Mouse (Mus musculus): ENCODE data around the gene Fto. TPM values are rescaled to one million over a fixed set of nuclear protein-coding genes. Genes with fewer than 3 reads are reported as not detected.

Gene Fto
- total RNA-seq, 4 experiments from 2014 or later = 59.3 to 70.7 (median 65.1) TPM

DNA sequence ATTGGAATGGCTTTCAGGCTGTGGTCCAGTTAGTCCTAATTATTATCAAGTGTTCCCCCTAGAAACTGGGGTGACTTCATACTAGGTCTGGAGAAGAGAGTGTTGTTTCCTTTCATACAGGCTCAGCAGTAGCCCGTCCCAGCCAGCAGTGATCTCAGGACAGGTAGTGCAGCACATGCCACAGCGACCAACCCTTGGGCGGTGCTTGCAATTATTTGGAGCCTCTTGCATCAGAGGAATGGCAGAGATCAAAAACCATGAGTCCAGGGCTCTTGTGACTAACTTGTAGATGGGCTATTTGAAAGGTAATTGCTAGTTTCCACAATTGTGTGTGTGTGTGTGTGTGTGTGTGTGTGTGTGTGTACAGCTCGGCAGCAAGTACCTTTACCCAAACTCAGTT, 247.9 kb downstream of the Fto start:
- DNase-seq (ENCODE audit: low spot score) = no peak

DNA sequence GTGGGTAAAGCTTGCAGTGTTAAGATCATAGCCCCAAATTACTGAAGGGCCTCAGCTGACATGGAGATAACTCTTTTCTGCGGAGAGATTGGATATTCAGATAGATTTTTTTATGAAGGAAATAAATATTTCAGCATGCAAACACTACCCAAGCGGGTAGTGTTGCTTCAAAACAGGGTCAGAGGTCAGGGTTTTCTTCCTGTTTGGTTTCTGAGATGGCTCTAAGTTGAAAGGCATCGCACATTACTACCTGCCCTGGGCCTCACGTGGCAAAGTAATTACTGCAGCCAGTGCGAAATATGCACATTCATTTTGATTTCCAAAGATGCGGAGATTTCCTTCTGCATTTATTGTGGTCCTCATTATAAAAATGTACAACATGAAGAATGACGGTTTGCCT, 249.3 kb downstream of the Fto start:
- no peak for DNase-seq (ENCODE audit: low spot score)

DNA sequence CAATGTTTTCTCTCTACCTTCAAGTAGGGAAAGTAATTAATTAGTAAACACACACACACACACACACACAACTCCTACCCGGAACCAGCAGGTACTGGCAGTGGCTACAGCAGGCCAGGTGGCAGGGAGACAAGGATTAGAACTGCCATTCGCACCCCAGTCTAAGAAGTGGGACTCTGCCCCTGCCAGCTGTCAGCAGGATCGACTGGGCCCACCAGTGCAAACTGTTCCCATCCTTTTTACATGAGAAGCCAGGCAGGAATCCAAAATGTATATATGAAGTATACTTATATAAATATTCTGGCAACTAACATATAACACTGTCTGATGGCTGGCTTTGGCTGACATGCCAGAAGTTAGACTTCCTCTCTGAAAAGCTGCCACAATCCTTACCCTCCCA, 250.0 kb downstream of the Fto start:
- DNase-seq (ENCODE audit: low spot score) = no peak

DNA sequence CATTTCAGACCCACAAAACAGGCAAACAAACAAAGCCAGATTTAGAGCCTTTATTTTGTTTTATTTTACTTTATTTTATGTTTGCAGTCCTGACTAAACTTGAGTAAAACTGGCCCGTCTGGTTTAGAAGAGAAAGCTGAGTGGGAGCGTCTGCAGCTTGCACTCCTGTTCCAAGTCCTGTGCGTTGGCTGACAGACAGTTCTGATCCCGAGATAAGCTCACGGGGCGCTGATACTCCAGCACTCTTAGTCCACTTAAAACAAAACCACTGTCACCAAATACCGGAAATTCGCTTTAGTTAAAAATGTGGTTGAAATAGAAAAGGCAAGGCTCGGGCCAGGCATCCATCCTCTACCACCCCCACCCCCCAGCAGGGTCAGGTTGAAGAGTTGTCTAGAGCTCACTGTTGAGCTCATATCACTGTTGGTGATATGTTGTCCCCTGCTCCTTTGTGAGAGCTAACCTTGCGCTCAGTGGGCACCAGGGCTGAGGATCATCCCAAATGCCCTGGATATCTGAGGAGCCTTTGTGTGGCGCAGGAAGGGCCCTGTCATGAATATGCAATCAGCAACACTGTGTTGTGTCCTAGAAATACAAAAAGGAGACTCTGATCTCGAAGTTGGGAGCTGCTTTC, 252.7 kb downstream of the Fto start:
- no peak for DNase-seq (ENCODE audit: low spot score)

DNA sequence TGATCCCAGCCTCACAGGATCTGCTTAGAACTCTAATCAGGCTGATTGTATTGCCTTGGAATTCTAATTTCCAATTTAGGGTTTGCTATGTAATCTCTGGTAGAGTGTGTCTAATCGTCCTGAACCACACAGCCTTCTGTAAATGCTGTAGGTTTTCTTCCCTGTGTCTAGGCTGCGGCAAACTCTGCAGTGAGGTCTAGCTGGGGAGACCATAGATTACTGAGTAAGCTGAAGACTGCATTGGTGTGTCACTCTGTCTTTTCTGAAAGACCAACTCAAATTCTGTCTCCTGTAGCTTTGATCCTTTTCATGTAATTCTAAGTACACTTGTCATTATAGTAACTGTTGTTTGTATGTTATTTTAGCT, 253.2 kb downstream of the Fto start:
- DNase-seq (ENCODE audit: low spot score) = no peak

DNA sequence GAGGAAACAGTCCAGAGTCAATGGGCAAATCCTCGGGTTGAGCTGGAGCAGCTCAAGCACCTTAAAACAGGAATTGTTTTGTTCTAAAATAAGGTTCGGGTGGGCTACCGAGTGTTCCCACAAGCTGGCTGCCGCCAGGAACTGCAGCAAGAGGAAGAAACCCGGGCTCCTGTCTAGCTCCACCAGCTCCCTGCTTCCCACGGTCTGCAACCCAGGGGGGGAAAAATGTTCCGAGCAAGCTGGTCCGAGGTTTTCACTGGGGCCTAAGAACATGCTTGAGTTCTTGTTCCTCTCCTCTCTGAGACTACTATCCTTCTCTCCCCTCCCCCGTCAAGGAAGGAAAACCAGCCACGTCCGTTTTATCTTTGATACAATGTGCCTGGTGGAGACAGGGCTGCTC, 256.5 kb downstream of the Fto start:
- DNase-seq (ENCODE audit: low spot score) = no peak

DNA sequence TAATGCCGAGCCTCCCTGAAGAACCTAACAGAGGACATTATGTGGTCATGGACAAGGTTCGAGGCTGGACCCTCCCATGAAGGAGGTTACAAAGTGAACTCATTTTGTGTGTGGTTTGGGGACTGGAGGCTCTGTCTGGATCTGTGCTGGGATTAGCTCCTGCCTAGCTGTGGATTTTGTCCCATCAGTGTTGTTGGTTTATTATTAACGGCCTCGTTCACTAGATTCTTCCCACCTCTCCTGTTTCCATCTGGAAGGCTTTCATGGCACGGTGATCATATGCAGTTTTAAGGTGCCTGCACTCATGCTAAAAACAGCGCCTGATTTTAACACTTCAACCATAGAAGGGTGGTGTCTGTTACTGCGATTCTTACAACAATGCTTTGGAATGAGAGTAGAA, 257.5 kb downstream of the Fto start:
- no peak for DNase-seq (ENCODE audit: low spot score)

DNA sequence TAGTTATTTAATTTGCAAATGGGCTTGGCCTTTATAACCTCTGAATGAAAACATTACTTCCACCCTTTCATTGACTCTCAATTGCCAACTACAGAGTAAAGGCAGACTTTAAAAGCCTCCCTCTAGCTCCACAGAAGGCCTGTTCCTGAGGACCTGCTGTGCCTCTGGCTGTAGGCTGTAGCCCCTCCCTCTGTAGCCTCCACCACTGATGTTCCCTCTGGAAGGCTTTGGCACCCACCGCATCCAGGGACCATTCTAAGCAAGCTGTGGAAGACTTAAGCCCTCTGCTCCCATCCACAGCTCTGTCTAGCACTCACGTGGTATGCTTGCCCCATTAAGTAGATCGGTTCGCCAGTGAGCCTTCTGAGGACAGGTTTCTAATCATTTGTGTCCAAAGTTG, 258.7 kb downstream of the Fto start:
- no peak for DNase-seq (ENCODE audit: low spot score)

DNA sequence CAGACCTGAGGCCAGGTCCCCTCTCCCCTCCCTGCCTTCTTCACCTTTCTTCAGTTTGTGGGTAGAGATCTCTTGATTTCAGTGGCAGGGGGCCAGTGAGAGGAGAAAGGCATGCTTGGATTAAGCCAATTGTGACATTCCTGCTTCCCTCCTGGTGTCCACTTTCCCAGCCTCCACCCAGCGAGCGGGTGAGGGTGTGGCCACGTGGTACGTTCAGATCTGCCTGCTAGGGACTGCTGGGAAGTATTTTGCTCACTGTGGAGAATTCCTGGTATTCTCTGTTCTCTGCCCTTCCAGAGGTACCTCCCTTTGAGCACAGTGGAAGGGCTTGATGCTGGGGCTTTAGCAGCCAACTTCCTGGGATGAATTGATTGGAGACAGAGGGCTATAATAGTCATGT, 259.3 kb downstream of the Fto start:
- no peak for DNase-seq (ENCODE audit: low spot score)

DNA sequence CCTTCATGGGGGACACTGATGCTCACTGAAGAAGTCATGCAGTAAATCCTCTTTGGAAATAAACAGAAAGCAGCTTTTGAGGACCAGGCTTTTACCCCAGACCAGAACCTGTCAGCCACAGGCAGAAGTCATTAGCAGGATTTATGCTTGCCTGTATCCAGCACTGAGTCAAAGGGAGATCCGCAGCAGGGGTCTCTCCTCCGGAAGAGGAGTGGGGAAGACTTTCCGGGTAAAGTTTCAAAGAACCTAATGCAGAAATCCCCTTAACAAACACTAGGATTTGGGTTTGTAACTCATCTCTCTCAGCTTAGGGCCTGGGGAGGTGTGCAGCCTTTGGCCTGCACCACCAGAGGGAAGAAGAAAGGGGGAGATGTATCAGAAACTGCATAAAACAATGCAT, 262.3 kb downstream of the Fto start:
- no peak for DNase-seq (ENCODE audit: low spot score)

DNA sequence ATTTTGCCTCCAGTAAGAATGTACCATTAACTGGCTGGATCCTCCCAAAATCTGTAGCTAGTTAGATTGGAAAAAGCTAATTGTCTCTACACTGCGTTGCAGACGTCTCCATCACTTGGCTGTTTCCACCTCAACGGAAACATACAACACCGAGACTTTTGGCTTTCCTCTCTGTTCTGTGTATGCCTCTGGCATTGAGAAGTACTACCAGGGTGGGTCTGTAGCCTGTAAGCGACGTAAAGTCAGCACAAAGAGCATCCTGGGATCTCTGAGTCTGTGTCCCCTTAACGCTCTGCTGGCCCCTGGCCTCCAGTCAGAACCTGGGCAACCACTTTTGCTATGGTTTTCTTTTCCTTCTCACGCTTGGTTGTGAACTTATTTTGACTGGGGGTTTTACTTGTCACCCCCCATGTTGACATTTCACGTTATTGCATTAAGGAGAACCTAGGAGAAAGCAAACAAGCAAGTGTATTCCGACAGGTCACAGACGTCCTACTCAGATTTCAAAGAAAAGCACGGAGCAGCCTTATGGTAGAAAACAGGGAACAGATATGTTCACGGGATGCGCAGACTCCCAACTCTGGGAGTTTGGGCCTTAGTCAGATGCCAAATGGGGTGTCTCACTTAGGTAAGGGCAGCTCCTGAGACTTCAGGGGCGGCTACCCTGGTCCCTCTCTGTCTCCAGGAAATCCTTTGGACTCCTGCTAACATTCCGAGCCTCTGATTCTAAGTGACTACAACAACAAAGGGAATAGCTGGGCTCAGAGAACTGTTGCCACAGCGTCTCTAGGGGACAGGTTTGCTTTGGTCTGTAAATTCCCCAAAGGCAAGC, 263.0 kb downstream of the Fto start:
- DNase-seq (ENCODE audit: low spot score) = no peak

DNA sequence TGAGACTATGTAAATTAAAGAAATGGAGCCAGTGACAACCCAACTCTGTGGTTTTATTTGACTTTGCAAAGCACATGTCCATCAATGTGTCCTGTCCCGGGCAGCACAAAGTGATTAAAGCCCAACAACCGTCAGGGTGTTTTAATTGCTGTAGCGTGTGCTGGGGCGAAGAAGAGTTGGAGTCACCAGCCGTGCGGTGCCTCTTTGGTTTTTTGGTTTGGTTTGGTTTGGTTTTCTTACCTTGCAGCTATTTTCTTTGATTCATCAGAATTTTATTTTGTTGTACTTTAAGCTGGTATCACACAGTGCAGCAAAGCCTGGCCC, 263.6 kb downstream of the Fto start:
- DNase-seq (ENCODE audit: low spot score) = no peak

DNA sequence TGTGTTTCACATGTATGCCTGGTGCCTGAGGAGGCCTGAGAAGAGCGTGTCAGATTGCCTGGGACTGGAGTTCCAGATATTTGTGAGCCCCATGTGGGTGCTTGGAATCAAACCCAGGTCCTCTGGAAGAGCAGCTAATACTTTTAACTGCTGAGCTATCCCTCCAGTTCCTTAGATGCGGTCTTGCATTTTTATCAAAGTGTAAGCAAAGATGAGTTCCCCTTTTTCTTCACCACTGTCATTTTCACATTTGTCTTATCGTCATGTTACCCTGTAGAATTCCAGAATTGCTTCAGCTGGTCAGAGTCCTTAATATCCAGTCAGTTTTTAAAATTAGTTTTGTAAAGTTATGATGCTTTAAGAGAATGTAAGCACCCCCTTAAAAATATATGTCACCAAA, 264.3 kb downstream of the Fto start:
- no peak for DNase-seq (ENCODE audit: low spot score)

DNA sequence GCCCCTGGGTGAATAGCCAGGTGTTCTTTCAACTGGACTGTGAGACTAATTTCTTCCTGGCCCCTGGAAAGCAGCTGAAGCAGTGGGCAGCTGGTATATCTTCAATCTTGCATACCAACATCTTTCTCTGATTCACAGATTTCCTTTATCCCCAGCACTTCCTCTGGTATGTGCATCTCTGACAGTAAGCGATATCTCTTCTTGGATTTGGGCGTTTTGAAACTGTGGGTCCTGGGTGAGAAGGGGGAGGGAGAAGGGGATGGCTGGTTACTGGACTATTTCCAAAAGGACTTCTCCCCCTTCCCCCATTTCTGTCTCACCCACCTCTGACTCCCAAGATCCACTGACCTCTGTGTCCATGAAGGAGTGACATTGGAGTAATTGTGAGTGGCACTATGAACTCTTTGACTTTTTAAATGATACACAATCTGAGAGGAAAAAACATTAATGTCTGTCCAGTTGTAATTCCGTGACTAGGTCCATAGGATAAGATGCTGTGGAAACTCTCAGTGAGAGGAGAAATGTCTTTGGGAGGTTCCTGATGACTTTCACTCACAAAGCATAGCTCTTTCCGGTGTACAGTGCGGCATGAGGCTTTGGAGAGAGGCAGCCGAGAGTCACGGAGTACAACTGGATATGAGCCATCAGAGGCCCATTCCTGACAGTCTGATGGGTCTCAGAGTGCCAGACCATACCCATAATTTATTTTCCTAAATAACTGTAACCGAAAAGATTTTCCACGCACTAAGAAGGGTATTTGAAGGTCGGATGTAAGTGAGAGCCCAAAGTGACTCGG, 271.5 kb downstream of the Fto start:
- DNase-seq (ENCODE audit: low spot score) = no peak

DNA sequence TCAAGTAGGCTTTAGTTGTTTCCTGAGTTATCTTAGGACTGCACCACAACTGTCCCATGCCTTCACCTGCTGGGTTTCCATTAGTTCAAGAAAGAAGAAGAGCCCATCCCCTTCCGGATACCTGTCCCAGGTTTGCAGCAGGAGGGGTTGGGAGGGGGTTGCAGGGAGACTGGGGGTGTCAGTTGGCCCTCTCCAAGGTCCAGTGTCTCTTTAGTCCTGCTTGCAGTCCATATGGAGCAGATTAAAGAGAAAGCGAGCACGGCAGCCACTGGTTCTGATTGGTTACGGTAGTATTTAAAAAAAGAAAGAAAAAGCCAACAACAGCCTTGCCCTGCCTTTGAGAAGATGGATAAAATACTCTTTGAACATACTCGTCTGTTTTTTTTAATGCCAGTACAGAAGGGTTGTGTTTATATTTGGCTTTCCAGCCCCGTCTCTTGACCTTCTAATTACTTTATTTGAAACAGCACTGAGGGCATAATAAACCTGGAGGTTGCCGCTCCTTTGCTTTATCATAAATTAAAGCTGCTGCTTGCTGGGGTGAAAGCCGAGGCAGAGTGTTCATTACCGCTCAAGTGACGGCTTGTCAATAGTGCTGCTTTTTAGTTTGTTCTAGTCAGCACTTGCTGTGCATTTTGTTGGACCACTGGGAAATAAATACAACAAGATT, 279.2 kb downstream of the Fto start:
- no peak for DNase-seq (ENCODE audit: low spot score)

DNA sequence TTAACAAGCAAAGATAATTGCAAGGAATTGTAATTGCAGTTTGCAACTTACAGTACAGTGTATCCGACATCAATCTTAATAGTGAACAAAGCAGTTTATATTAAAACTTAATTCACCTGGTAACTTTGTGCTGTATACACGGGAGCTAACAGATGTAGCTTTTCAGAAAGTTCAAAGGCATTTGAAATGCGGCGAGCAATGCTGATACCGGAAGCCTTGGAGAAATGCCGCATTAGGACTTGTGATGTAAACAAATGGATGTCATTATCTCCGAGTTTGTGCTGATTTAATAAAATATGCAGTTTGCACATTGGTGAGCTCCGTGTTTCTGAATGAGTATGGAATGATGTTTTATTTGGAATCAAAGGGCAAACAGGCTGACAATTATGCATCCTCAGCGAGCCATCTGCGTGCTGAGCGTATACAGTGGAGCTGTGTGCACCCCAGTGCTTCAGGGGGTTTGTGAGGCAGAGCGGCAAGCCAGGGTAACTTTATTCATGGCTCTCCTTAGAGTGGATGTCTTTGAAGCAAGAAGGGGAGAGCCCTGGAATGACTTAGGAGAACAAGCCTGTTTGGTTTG, 280.0 kb downstream of the Fto start:
- no peak for DNase-seq (ENCODE audit: low spot score)

DNA sequence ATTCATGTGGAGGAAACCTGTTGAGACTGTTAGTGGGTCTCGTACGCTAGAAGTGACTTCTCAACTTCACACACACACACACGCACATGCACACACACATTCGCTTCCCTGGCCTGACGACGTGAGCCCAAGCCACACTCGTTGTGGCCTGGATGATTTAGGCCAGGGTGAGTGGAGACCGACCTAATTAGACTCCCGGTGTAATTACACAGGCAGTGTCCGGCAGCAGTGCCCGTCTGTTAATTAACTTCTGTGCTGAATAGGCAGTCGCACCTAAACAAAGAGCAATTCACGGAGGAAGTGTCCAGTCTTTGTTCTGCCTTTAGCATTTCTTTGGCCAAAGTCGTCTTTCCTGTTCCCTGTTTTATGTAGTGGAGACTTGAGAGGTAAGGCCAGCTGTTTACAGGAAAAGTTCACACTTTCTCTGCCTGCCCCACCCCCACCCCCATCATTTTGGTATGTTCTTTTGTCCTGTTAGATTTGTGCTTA, 286.1 kb downstream of the Fto start:
- DNase-seq (ENCODE audit: low spot score) = no peak

DNA sequence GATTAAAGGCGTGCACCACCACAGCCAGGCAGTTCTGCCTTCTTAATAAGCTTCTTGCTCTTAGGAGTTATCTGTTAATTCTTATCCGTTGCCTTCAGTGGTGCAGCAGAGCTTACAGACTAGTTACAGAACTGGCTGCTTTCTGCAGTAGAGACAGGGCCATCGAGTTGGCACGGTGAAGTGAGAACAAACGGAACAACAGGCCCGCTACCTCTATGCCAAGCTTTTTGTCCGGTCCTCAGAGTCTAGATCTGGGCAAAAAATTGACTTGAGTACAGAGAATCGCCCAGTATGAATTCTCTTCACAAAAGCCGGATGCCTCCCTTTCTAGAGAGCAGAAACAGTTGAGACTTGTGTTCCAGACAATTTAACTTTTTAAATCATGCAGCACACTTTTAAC, 290.4 kb downstream of the Fto start:
- no peak for DNase-seq (ENCODE audit: low spot score)

DNA sequence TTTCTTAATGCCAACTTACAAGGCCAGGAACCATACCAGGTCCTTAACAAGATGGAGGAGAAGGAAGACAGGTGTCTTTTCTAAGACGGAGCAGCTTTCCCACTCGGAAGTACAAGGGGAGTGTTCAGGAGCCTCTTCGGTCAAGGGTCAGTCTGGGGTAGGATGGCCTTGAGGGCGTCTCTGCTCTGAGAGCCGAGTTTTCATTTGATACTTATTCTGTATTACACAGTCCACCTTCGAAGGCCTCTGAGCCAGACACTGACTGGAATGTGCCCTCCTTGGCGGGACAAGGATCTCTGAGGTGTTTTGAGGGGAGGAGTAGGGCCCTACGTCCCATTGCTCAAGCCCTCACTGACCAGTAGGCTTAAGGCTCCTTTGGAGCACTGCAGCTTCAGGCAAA, 292.6 kb downstream of the Fto start:
- no peak for DNase-seq (ENCODE audit: low spot score)

DNA sequence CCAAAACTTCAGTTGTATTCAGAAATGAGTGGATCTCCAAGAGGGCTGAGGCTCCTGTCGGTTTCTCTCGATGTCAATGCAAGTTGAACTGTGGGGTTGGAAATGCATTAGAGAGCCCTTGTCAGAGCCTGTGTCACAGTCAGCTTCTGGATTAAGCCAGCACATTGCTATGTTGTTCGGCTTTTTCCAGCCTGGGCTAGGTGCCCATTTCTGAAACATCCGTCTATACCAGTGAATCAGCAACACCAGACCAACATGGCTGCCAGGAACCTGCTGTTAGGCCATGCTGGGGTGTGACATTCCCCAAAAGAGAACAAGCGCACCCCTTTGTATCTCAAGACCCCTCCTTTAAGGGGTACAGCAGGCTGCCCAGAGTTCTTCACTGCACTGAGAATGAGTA, 293.8 kb downstream of the Fto start:
- no peak for DNase-seq (ENCODE audit: low spot score)

DNA sequence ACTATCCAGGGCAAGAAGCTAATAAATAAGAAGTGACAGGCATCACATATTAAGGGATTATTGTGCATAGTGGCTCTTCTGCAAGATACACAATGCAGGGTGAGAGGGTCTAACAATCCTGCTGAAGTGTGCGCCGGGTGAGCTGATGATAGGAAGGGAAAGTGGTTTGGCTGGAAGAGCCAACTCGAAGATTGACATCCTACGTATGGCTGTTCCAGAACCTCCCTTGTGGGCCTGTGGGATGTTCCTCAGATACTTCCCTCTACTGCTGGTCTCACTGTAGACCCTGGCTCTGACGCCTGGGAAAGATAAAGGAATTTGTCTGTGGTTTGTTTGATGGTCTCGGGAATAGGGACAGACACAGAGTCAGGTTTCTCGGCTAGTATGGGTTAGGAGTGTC, 297.9 kb downstream of the Fto start:
- no peak for DNase-seq (ENCODE audit: low spot score)
